Comparison of ENCODE assay signal across 7 mouse cellular contexts in genomic region chr9:107628721-107629410, GRCm38 (mm10). TPM values are rescaled to one million over a fixed set of nuclear protein-coding genes. Genes with fewer than 3 reads are reported as not detected.
DNase-seq lines count a peak whose midpoint lies in the region; ATAC-seq and TF ChIP-seq lines count a peak whose summit lies in the region.

No protein-coding gene starts in this region.

- 47% methylated on average over 15 of the region's 15 CpGs for WGBS in kidney, adult 2 months
- WGBS in lung, embryonic 16.5 days: 27% methylated on average over 14 of the region's 15 CpGs
- WGBS in stomach, embryonic 14.5 days: 51% methylated on average over 14 of the region's 15 CpGs

- H3K36me3 ChIP-seq in E14TG2a.4 (ENCODE audit: insufficient read depth, low read length): peaks cover 21% of the 10 kb centered on the region
- no peaks in the 10 kb centered on the region for H3K36me3 ChIP-seq in kidney, adult 2 months (ENCODE audit: control insufficient read depth, insufficient read depth, low read length)
- peaks cover 6% of the 10 kb centered on the region; the same call in 1 of the 2 replicates for H3K36me3 ChIP-seq in lung, embryonic 16.5 days (ENCODE audit: control insufficient read depth, insufficient read depth, low read length)
- H3K36me3 ChIP-seq in stomach, embryonic 14.5 days (ENCODE audit: control insufficient read depth, insufficient read depth, low read length): peaks cover 18% of the 10 kb centered on the region

- no peak for TF ChIP-seq POLR2A in kidney, adult 2 months (IDR thresholded peaks at IDR 0.05; ENCODE audit: low read depth, low read length)

- peaks cover 19% of the 10 kb centered on the region for H3K27me3 ChIP-seq in E14TG2a.4 (ENCODE audit: insufficient read depth, low read length)
- no peaks in the 10 kb centered on the region for H3K27me3 ChIP-seq in kidney, adult 2 months (replicated peaks; ENCODE audit: control insufficient read depth, insufficient read depth, low read length)
- no peaks in the 10 kb centered on the region for H3K27me3 ChIP-seq in lung, embryonic 16.5 days (ENCODE audit: control insufficient read depth, insufficient read depth, low read depth, low read length)
- H3K27me3 ChIP-seq in stomach, embryonic 14.5 days (ENCODE audit: control insufficient read depth, insufficient read depth, low read length): no peaks in the 10 kb centered on the region

- peak; percentile 86 for DNase-seq in 416B (ENCODE audit: low read depth)
- DNase-seq in heart, adult 9 months (ENCODE audit: low spot score in 2 of 2): peak; percentile 74 to 87
- peak; percentile 83 for DNase-seq in kidney, adult 2 months
- no peak for DNase-seq in right cerebral cortex, postnatal 14 days

- H3K4me3 ChIP-seq in E14TG2a.4 (replicated peaks; ENCODE audit: low read length): peak overlapping the region; percentile 68
- peak overlapping the region; percentile 26 for H3K4me3 ChIP-seq in kidney, adult 2 months (ENCODE audit: insufficient read depth, low read depth, low read length)
- H3K4me3 ChIP-seq in lung, embryonic 16.5 days (ENCODE audit: low read length): peak overlapping the region; percentile 1; the same call in 1 of the 2 replicates
- no peak overlapping the region for H3K4me3 ChIP-seq in stomach, embryonic 14.5 days (ENCODE audit: low read depth, low read length)

- H3K9ac ChIP-seq in lung, embryonic 16.5 days (ENCODE audit: low read length): peak overlapping the region; percentile 65
- H3K9ac ChIP-seq in stomach, embryonic 14.5 days (replicated peaks; ENCODE audit: low read depth, low read length): no peak overlapping the region

- H3K9me3 ChIP-seq in E14TG2a.4 (ENCODE audit: low read length): no peaks in the 10 kb centered on the region
- H3K9me3 ChIP-seq in lung, embryonic 16.5 days (ENCODE audit: control insufficient read depth, low read length): no peaks in the 10 kb centered on the region
- H3K9me3 ChIP-seq in stomach, embryonic 14.5 days (ENCODE audit: control insufficient read depth, low read depth, low read length): no peaks in the 10 kb centered on the region

- no peak for TF ChIP-seq CTCF in E14TG2a.4 (conservative IDR thresholded peaks at IDR 0.05; ENCODE audit: low read length)
- TF ChIP-seq CTCF in kidney, adult 2 months (conservative IDR thresholded peaks at IDR 0.05; ENCODE audit: insufficient read depth, insufficient read length, low read depth, low read length): no peak

- ATAC-seq in lung, embryonic 16.5 days (ENCODE audit: low read depth): peak; percentile 29; the same call in 1 of the 2 replicates
- ATAC-seq in stomach, embryonic 14.5 days (ENCODE audit: insufficient number of reproducible peaks, insufficient read depth, low FRiP score, low read depth): no peak

- peak overlapping the region; percentile 71 for H3K27ac ChIP-seq in kidney, adult 2 months (ENCODE audit: insufficient read depth, low read depth, low read length)
- H3K27ac ChIP-seq in lung, embryonic 16.5 days (ENCODE audit: low read length): peak overlapping the region; percentile 90
- H3K27ac ChIP-seq in stomach, embryonic 14.5 days (ENCODE audit: low read length): peak overlapping the region; percentile 79; the same call in 1 of the 2 replicates

- H3K4me1 ChIP-seq in E14TG2a.4 (replicated peaks; ENCODE audit: low read depth, low read length): peaks cover 95% of the 10 kb centered on the region
- peaks cover 20% of the 10 kb centered on the region for H3K4me1 ChIP-seq in kidney, adult 2 months (ENCODE audit: control insufficient read depth, insufficient read depth, low read length)
- peaks cover 73% of the 10 kb centered on the region for H3K4me1 ChIP-seq in lung, embryonic 16.5 days (replicated peaks; ENCODE audit: control insufficient read depth, insufficient read depth, low read length)
- H3K4me1 ChIP-seq in stomach, embryonic 14.5 days (ENCODE audit: control insufficient read depth, insufficient read depth, low read length): peaks cover 82% of the 10 kb centered on the region

- peak overlapping the region; percentile 43 for H3K4me2 ChIP-seq in lung, embryonic 16.5 days (ENCODE audit: low read depth, low read length)
- peak overlapping the region; percentile 14 for H3K4me2 ChIP-seq in stomach, embryonic 14.5 days (replicated peaks; ENCODE audit: low read depth, low read length)

RNA-seq across cellular contexts. Expression of gene Gnai2, which starts 6.3 kb away (rescaled TPM):
- 356 and 366 TPM in 2 replicates for polyA plus RNA-seq in kidney, adult 2 months (2012; rRNA removed)
- 457 and 458 TPM in 2 replicates for polyA plus RNA-seq in lung, embryonic 16.5 days (2015; fragmentation: Nextera tagmentation; extraction: Ambion mirVana)
- polyA plus RNA-seq in stomach, embryonic 14.5 days (2014; fragmentation: Nextera tagmentation; extraction: Ambion mirVana): 359 TPM in 2 replicates

RNA-seq across cellular contexts. Expression of gene Sema3b, which starts 19.8 kb away (rescaled TPM):
- 63.3 and 78.8 TPM in 2 replicates for polyA plus RNA-seq in kidney, adult 2 months (2012; rRNA removed)
- polyA plus RNA-seq in lung, embryonic 16.5 days (2015; fragmentation: Nextera tagmentation; extraction: Ambion mirVana): 11.8 and 12.5 TPM in 2 replicates
- 6.1 and 7.9 TPM in 2 replicates for polyA plus RNA-seq in stomach, embryonic 14.5 days (2014; fragmentation: Nextera tagmentation; extraction: Ambion mirVana)

RNA-seq across cellular contexts. Expression of gene Slc38a3, which starts 40.5 kb away (rescaled TPM):
- 77.9 and 139 TPM in 2 replicates for polyA plus RNA-seq in kidney, adult 2 months (2012; rRNA removed)
- polyA plus RNA-seq in lung, embryonic 16.5 days (2015; fragmentation: Nextera tagmentation; extraction: Ambion mirVana): 4.5 and 5.4 TPM in 2 replicates
- polyA plus RNA-seq in stomach, embryonic 14.5 days (2014; fragmentation: Nextera tagmentation; extraction: Ambion mirVana): 3.7 and 7.1 TPM in 2 replicates

RNA-seq across cellular contexts. Expression of gene Ifrd2, which starts 41.4 kb away (rescaled TPM):
- 50.5 and 57.8 TPM in 2 replicates for polyA plus RNA-seq in kidney, adult 2 months (2012; rRNA removed)
- polyA plus RNA-seq in lung, embryonic 16.5 days (2015; fragmentation: Nextera tagmentation; extraction: Ambion mirVana): 44.1 and 51.9 TPM in 2 replicates
- 54.0 and 61.1 TPM in 2 replicates for polyA plus RNA-seq in stomach, embryonic 14.5 days (2014; fragmentation: Nextera tagmentation; extraction: Ambion mirVana)

RNA-seq across cellular contexts. Expression of gene Hyal3, which starts 48.2 kb away (rescaled TPM):
- 1.6 and 2.1 TPM in 2 replicates for polyA plus RNA-seq in kidney, adult 2 months (2012; rRNA removed)
- polyA plus RNA-seq in lung, embryonic 16.5 days (2015; fragmentation: Nextera tagmentation; extraction: Ambion mirVana): 0.97 and 1.6 TPM in 2 replicates
- polyA plus RNA-seq in stomach, embryonic 14.5 days (2014; fragmentation: Nextera tagmentation; extraction: Ambion mirVana): 1.0 and 1.4 TPM in 2 replicates
